In genomic region chr3:145883233-145883632, GRCm38 (mm10) we compare ENCODE assay signal across 21 mouse cellular contexts. TPM values are rescaled to one million over a fixed set of nuclear protein-coding genes. Genes with fewer than 3 reads are reported as not detected.
DNase-seq lines count a peak whose midpoint lies in the region; ATAC-seq lines count a peak whose summit lies in the region.
"Had no signal": no experiment of that assay in that cellular context is flagged by ENCODE, and none has a peak within 500 bp of the region (broad histone marks: within the 10 kb centered on the region; RNA-seq: fewer than 3 reads in every experiment).

No protein-coding gene starts in this region.

- H3K36me3 ChIP-seq in kidney, embryonic 14.5 days (ENCODE audit: control insufficient read depth, insufficient read depth, low read length), result no peaks in the 10 kb centered on the region
- H3K36me3 ChIP-seq in embryonic facial prominence, embryonic 14.5 days (ENCODE audit: control insufficient read depth, insufficient read depth, low read length), result no peaks in the 10 kb centered on the region
- H3K36me3 ChIP-seq in midbrain, embryonic 11.5 days (ENCODE audit: control insufficient read depth, insufficient read depth, low read length), result no peaks in the 10 kb centered on the region
- H3K36me3 ChIP-seq: heart, embryonic 10.5 days; stomach, embryonic 15.5 days had no signal

- H3K4me1 ChIP-seq in kidney, embryonic 14.5 days (ENCODE audit: control insufficient read depth, insufficient read depth, low read length), result peaks cover 5% of the 10 kb centered on the region; the same call in 1 of the 2 replicates
- H3K4me1 ChIP-seq in embryonic facial prominence, embryonic 14.5 days (ENCODE audit: control insufficient read depth, insufficient read depth, low read length), result peaks cover 10% of the 10 kb centered on the region
- H3K4me1 ChIP-seq in midbrain, embryonic 11.5 days (ENCODE audit: control insufficient read depth, insufficient read depth, low read length), result peaks cover 11% of the 10 kb centered on the region

- peak; percentile 28; the same call in 1 of the 2 replicates for ATAC-seq in kidney, embryonic 14.5 days (ENCODE audit: low FRiP score, low TSS enrichment)
- ATAC-seq in embryonic facial prominence, embryonic 14.5 days (ENCODE audit: low read depth), result peak; percentile 84
- ATAC-seq in midbrain, embryonic 11.5 days (ENCODE audit: low FRiP score), result peak; percentile 72
- ATAC-seq: activated CD4-positive, CD25-positive, alpha-beta regulatory T cell, adult 4 months; inflammation-experienced regulatory T-cells, adult 6 months; Patski had no signal

- H3K27me3 ChIP-seq in kidney, embryonic 14.5 days (ENCODE audit: control insufficient read depth, insufficient read depth, low read length), result no peaks in the 10 kb centered on the region
- no peaks in the 10 kb centered on the region for H3K27me3 ChIP-seq in embryonic facial prominence, embryonic 14.5 days (replicated peaks; ENCODE audit: control insufficient read depth, insufficient read depth, low read length)
- H3K27me3 ChIP-seq in midbrain, embryonic 11.5 days (ENCODE audit: control insufficient read depth, insufficient read depth, low read length), result peaks cover 8% of the 10 kb centered on the region; the same call in 1 of the 2 replicates
- H3K27me3 ChIP-seq: Patski; stomach, embryonic 15.5 days had no signal

- H3K9ac ChIP-seq in kidney, embryonic 14.5 days (ENCODE audit: low read depth, low read length), result no peak overlapping the region
- no peak overlapping the region for H3K9ac ChIP-seq in embryonic facial prominence, embryonic 14.5 days (ENCODE audit: low read depth, low read length)
- H3K9ac ChIP-seq in midbrain, embryonic 11.5 days (ENCODE audit: low read length), result no peak overlapping the region
- H3K9ac ChIP-seq: stomach, embryonic 15.5 days had no signal

- 36% methylated on average over 2 of the region's 2 CpGs for WGBS in kidney, embryonic 14.5 days
- 39% methylated on average over 2 of the region's 2 CpGs for WGBS in embryonic facial prominence, embryonic 14.5 days
- WGBS in midbrain, embryonic 11.5 days, result 15% methylated on average over 2 of the region's 2 CpGs

- H3K4me2 ChIP-seq in kidney, embryonic 14.5 days (replicated peaks; ENCODE audit: low read depth, low read length), result no peak overlapping the region
- H3K4me2 ChIP-seq in embryonic facial prominence, embryonic 14.5 days (ENCODE audit: low read depth, low read length), result no peak overlapping the region
- H3K4me2 ChIP-seq in midbrain, embryonic 11.5 days, result no peak overlapping the region
- H3K4me2 ChIP-seq: stomach, embryonic 15.5 days had no signal

- no peaks in the 10 kb centered on the region for H3K9me3 ChIP-seq in kidney, embryonic 14.5 days (ENCODE audit: control insufficient read depth, low read length)
- no peaks in the 10 kb centered on the region for H3K9me3 ChIP-seq in embryonic facial prominence, embryonic 14.5 days (ENCODE audit: control insufficient read depth, low read length)
- no peaks in the 10 kb centered on the region for H3K9me3 ChIP-seq in midbrain, embryonic 11.5 days (ENCODE audit: control insufficient read depth, low read length)
- H3K9me3 ChIP-seq: heart, embryonic 10.5 days; stomach, embryonic 15.5 days had no signal

- H3K27ac ChIP-seq in kidney, embryonic 14.5 days (ENCODE audit: low read depth, low read length), result no peak overlapping the region
- no peak overlapping the region for H3K27ac ChIP-seq in embryonic facial prominence, embryonic 14.5 days (replicated peaks; ENCODE audit: low read depth, low read length)
- H3K27ac ChIP-seq in midbrain, embryonic 11.5 days (ENCODE audit: low read depth, low read length), result no peak overlapping the region
- H3K27ac ChIP-seq: heart, embryonic 10.5 days; stomach, embryonic 15.5 days had no signal

- DNase-seq in kidney, adult 18-20 months, result no peak
- DNase-seq in embryonic facial prominence, embryonic 14.5 days (ENCODE audit: low spot score), result peak; percentile 60
- DNase-seq in midbrain, embryonic 11.5 days (ENCODE audit: low spot score, missing footprints), result no peak
- peak; percentile 28 for DNase-seq in retina, embryonic 14.5 days (ENCODE audit: low spot score)
- DNase-seq in spleen, postnatal 36 days (ENCODE audit: low spot score in 2 of 2), result no peak
- DNase-seq in right cerebral cortex, postnatal 25 days, result no peak
- no peak for DNase-seq in testis, postnatal 10 days (ENCODE audit: low spot score)
- DNase-seq: adrenal gland, postnatal 25 days; cerebellum, adult 9-11 months; heart, postnatal 10 days; kidney, adult 9 months; kidney, postnatal 4 days; lung, postnatal 10 days; spleen, adult 18-20 months; thymus, postnatal 25 days had no signal

- H3K4me3 ChIP-seq in kidney, embryonic 14.5 days (ENCODE audit: low read length), result no peak overlapping the region
- no peak overlapping the region for H3K4me3 ChIP-seq in embryonic facial prominence, embryonic 14.5 days (ENCODE audit: low read depth, low read length)
- no peak overlapping the region for H3K4me3 ChIP-seq in midbrain, embryonic 11.5 days (ENCODE audit: low read depth, low read length)
- H3K4me3 ChIP-seq: heart, embryonic 10.5 days; stomach, embryonic 15.5 days had no signal

RNA-seq across cellular contexts. Expression of gene Bcl10, which starts 39.4 kb away (rescaled TPM):
- 52.5 and 54.5 TPM in 2 replicates for polyA plus RNA-seq in kidney, embryonic 14.5 days (2014; fragmentation: Nextera tagmentation; extraction: Ambion mirVana)
- 52.1 and 54.8 TPM in 2 replicates for polyA plus RNA-seq in embryonic facial prominence, embryonic 14.5 days (2014; fragmentation: Nextera tagmentation; extraction: Ambion mirVana)
- polyA plus RNA-seq in midbrain, embryonic 11.5 days (2014; fragmentation: Nextera tagmentation; extraction: Ambion mirVana), result 57.4 and 59.2 TPM in 2 replicates

RNA-seq across cellular contexts. Expression of gene 2410004B18Rik, which starts 54.6 kb away (rescaled TPM):
- polyA plus RNA-seq in kidney, embryonic 14.5 days (2014; fragmentation: Nextera tagmentation; extraction: Ambion mirVana), result 55.7 and 63.5 TPM in 2 replicates
- 47.3 and 48.9 TPM in 2 replicates for polyA plus RNA-seq in embryonic facial prominence, embryonic 14.5 days (2014; fragmentation: Nextera tagmentation; extraction: Ambion mirVana)
- 63.3 and 69.3 TPM in 2 replicates for polyA plus RNA-seq in midbrain, embryonic 11.5 days (2014; fragmentation: Nextera tagmentation; extraction: Ambion mirVana)

Comparison
In these comparisons a context has a peak if more than half of its experiments do, and no peak if none do; other contexts are left out.
1. ATAC-seq: peak in every context shown above with its lines; median percentile 84 in embryonic facial prominence, embryonic 14.5 days; 72 in midbrain, embryonic 11.5 days; 28 in kidney, embryonic 14.5 days.
2. DNase-seq: peak in embryonic facial prominence, embryonic 14.5 days (single experiment) and retina, embryonic 14.5 days (single experiment); none in kidney, adult 18-20 months (single experiment), midbrain, embryonic 11.5 days (single experiment), spleen, postnatal 36 days (0 of 2), right cerebral cortex, postnatal 25 days (single experiment) and testis, postnatal 10 days (single experiment).